Mouse (Mus musculus) lung, embryonic 14.5 days (tissue): ENCODE data around the gene Zfp970. TPM values are rescaled to one million over a fixed set of nuclear protein-coding genes. Genes with fewer than 3 reads are reported as not detected.
A peak's percentile ranks its signal among the peaks of the same experiment; 100 is the strongest.
"Not testable (repeated sequence)": the region's sequence is repeated elsewhere in the genome, so short reads cannot be mapped to it uniquely, and the experiment has no call there.

Source experiments
- ATAC-seq: fragments of 200-750 bp; cut with Nextera tagmentation; 2 replicates; pipeline ENCODE4 v1.8.0; 2017; ENCODE audit warnings: mild to moderate bottlenecking, moderate TSS enrichment, moderate library complexity; ENCODE audit not compliant: insufficient read depth
- DNase-seq: peaks from one replicate; pipeline ENCODE4 v3.0.0-alpha.2; 2015
- H3K27ac ChIP-seq: fragments of 300-500 bp; sonication (generic); 2 replicates; pipeline ENCODE4 v1.5.1; 2014; ENCODE audit warnings: low read depth, mild to moderate bottlenecking, moderate library complexity
- H3K27me3 ChIP-seq: fragments of 300-500 bp; sonication (generic); 2 replicates; pipeline ENCODE4 v1.6.1; 2014; ENCODE audit warnings: low read length, control low read depth; ENCODE audit not compliant: insufficient read depth
- H3K36me3 ChIP-seq: fragments of 300-500 bp; sonication (generic); 2 replicates; pipeline ENCODE4 v1.6.1; 2014; ENCODE audit warnings: control low read depth; ENCODE audit not compliant: insufficient read depth
- H3K4me1 ChIP-seq: fragments of 300-500 bp; sonication (generic); 2 replicates; pipeline ENCODE4 v1.6.1; 2014; ENCODE audit warnings: antibody characterized with exemption, control low read depth; ENCODE audit not compliant: insufficient read depth
- H3K4me2 ChIP-seq: fragments of 300-500 bp; sonication (generic); 2 replicates; pipeline ENCODE4 v1.6.1; 2014; ENCODE audit warnings: mild to moderate bottlenecking
- H3K4me3 ChIP-seq: fragments of 300-500 bp; sonication (generic); 2 replicates; pipeline ENCODE4 v1.5.1; 2014; ENCODE audit warnings: low read depth, low read length
- H3K9ac ChIP-seq: fragments of 300-500 bp; sonication (generic); 2 replicates; pipeline ENCODE4 v1.6.1; 2014
- H3K9me3 ChIP-seq: fragments of 300-500 bp; sonication (generic); 2 replicates; pipeline ENCODE4 v1.6.1; 2016; ENCODE audit warnings: low read depth, low read length, control low read depth
- WGBS: fragments of 180-500 bp; shearing (Covaris S2); extraction: QIAGEN DNeasy Blood & Tissue Kit; methylation state at CpG from one replicate; pipeline ENCODE4 v1.1.7; 2014; 5-methylcytosine and 5-hydroxymethylcytosine counted together
- polyA plus RNA-seq: library from polyadenylated mRNA; unstranded; fragments of >200 nt; fragmentation: Nextera tagmentation; extraction: Ambion mirVana; gene quantifications from 2 replicates; pipeline ENCODE4 v1.2.1, GENCODE M21; 2014

Zfp970 gene
- 18.4 and 22.0 TPM in 2 replicates for polyA plus RNA-seq

- not testable (repeated sequence) for H3K36me3 ChIP-seq, H3K9me3 ChIP-seq, H3K4me1 ChIP-seq, H3K9ac ChIP-seq, H3K27me3 ChIP-seq, ATAC-seq, H3K27ac ChIP-seq
- Histone ChIP-seq H3K4me2 (peak within 1 kb of the TSS; percentile 50), H3K4me3 (peak within 1 kb of the TSS; percentile 39)
- WGBS = 3% methylated on average over 6 of the region's 9 CpGs
- DNase-seq = peak; percentile 1
Measured at GRCm38 (mm10) chr2:177464676-177465075, at the start of gene Zfp970. Gene Zfp970 (plus strand): TSS chr2:177464733.

- not testable (repeated sequence) for H3K27ac ChIP-seq, H3K4me3 ChIP-seq, H3K9ac ChIP-seq, H3K27me3 ChIP-seq, ATAC-seq, DNase-seq, H3K36me3 ChIP-seq, H3K4me2 ChIP-seq, H3K9me3 ChIP-seq, H3K4me1 ChIP-seq
Measured at GRCm38 (mm10) chr2:177468222-177468621, 3.7 kb downstream of the Zfp970 start.

DNA sequence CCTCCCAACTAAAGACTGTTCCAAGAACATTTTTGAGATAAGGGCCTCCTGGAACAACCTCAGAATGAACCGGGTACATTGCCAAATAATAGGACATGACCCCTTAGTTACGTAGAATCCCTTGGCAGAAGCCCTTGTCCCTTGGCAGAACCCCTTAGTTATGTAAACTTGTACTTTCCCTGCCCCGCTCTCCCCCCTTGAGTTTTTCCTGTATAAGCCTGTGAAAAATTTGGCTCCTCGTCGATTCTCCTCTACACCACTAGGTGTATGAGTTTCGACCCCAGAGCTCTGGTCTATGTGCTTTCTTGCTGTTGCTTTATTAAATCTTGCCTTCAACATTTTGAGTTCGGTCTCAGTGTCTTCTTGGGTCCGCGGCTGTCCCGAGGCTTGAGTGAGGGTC, 7.7 kb downstream of the Zfp970 start:
- not testable (repeated sequence) for H3K4me1 ChIP-seq, H3K9me3 ChIP-seq, H3K4me2 ChIP-seq, DNase-seq, H3K9ac ChIP-seq, ATAC-seq, H3K36me3 ChIP-seq, H3K27ac ChIP-seq, H3K27me3 ChIP-seq, H3K4me3 ChIP-seq
- 69% methylated on average over 4 of the region's 10 CpGs for WGBS

GRCm38 (mm10) chr2:177481971-177482370, 17.4 kb downstream of the Zfp970 start:
- not testable (repeated sequence) for ATAC-seq, H3K27ac ChIP-seq, H3K9me3 ChIP-seq, H3K9ac ChIP-seq, H3K4me3 ChIP-seq, H3K27me3 ChIP-seq, DNase-seq, H3K4me2 ChIP-seq, H3K36me3 ChIP-seq, H3K4me1 ChIP-seq
- WGBS = 87% methylated on average over 1 of the region's 1 CpGs

DNA sequence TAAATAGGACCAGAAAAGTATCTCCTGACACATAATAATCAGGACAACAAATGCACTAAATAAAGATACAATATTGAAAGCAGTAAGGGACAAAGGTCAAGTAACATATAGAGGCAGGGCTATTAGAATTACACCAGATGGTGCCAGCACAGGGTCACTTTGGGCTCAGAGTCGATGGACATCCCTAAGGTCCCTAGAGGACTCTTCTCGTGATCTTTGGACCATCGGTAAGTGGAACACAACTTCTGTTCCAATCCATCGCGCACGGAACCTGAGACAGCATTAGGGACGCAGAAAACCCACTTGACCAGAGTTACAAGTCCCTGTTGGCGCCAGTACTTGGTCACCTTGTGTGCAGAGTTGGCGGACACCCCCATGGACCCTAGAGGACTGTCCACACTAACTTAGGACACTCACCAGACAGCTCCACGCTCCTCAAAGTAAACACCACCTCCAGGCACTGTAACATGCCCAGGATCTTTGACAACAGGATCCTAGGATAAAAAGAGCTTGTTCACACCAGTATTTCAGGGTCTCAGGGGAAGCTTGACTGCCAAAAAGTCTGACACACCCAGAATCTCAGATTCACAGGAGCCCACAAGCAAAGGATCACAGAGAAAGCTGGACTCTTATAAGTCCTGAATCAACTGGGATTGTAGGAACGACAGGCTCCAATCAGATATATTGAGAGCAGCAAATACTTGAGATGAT, 18.9 kb downstream of the Zfp970 start:
- not testable (repeated sequence) for DNase-seq, H3K4me1 ChIP-seq, H3K4me2 ChIP-seq, H3K36me3 ChIP-seq, H3K4me3 ChIP-seq, H3K27ac ChIP-seq, ATAC-seq, H3K9me3 ChIP-seq, H3K27me3 ChIP-seq, H3K9ac ChIP-seq
- WGBS = 88% methylated on average over 11 of the region's 11 CpGs

DNA sequence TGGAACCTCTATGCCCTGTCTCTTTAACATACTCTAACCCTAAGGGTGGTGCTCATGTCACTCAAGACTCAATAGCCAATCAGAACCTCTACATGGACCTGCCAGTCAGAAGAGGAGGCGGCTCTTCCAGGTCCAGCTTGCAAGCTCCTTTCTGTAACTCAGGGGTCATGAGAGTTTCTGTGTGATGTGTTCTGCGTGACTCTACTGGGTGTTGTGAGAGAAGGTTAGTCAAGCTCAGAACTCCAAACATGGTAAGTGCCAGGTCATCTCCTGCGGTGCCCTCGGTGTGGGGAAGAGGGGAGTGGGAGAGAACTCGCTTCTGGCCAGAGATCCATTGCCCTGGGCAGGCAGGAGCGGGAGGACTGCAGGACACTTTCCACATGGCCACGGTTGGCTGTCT, 33.5 kb downstream of the Zfp970 start, which contains the start of gene Gm14403:
Gm14403 (plus strand) TSS at position 149 of the 400 bp plus-strand sequence.
- not testable (repeated sequence) for H3K27ac ChIP-seq, ATAC-seq
- 21% methylated on average over 7 of the region's 7 CpGs for WGBS

DNA sequence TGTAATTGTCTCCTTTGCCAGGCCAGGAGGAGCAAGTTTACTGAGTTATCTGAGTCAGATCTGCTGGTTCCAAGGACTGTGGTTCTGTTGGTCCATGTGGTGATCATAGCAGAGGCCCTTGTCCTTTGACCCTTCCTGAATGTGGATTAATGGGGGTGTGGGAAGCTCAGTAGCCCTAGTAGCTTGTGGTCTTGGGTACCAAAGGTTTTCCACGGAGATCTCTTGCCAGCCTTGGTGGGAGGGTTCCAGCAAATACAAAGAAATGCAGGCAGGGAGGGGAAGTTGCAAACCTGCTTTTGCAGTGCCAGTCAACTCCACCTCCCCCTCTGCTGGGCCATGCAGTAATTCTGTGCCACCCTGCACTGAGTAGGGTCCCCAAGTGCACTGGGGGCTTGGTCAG, 34.6 kb downstream of the Zfp970 start:
- not testable (repeated sequence) for H3K9ac ChIP-seq, DNase-seq, H3K27me3 ChIP-seq, H3K9me3 ChIP-seq, H3K27ac ChIP-seq, H3K36me3 ChIP-seq, H3K4me2 ChIP-seq, H3K4me3 ChIP-seq, H3K4me1 ChIP-seq, ATAC-seq
- WGBS = 47% methylated on average over 1 of the region's 1 CpGs

More for the DNA sequence above, 33.5 kb downstream of the Zfp970 start, which contains the start of gene Gm14403:
- H3K4me1 ChIP-seq, H3K9ac ChIP-seq, H3K36me3 ChIP-seq, H3K9me3 ChIP-seq, H3K27me3 ChIP-seq: not testable (repeated sequence)
- peak within 1 kb of the TSS; percentile 38 for H3K4me3 ChIP-seq
- peak within 1 kb of the TSS; percentile 48 for H3K4me2 ChIP-seq
- peak; percentile 54 for DNase-seq

DNA sequence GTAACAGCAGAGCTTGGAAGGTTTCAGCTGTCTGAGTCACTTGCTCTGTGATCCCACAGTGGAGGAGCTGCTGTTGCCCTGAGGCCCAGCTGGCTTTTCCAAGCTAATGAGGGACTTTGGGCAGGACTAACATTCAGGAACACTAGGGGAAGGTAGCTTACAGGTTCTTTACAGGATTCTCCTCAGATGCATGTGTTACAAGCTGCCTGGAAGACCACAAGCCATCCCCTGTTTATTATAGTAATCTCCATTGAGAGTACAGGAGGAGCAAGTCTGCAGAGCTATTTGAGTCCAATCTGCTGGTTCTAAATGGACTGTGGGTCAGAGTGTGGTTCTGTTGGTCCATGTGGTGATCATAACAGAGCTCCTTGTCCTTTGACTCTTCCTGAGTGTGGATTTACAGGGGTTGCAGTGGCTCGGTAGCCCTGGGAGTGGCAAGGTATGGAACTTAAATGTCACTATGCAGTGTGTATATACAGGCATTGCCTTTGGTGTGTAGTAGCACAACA, 40.7 kb downstream of the Zfp970 start:
- 87% methylated on average over 1 of the region's 1 CpGs for WGBS
- H3K4me2 ChIP-seq = not testable (repeated sequence)

DNA sequence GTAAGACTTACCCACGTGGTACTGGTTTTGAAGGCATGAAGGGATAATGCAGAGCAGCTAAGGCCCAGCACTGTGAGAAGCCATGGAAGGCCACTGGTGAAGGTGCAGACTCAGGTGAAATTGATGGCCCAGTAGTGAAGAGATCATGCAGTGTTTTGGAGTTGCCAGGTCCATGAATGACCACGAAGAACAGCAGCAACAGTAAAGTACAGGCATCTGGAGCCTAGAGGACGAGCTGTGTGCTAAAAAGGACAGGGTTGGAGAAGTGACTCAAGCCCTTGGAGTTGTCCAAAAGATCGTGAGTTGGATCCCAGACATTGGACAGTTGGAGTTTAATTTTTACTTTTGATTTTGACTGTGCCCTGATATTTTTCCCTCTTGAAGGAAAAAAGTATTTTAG, 46.8 kb downstream of the Zfp970 start:
- not testable (repeated sequence) for H3K4me2 ChIP-seq, H3K4me1 ChIP-seq, H3K36me3 ChIP-seq, DNase-seq, H3K9me3 ChIP-seq, H3K9ac ChIP-seq, H3K27me3 ChIP-seq, H3K4me3 ChIP-seq, ATAC-seq, H3K27ac ChIP-seq
- WGBS = 62% methylated on average over 4 of the region's 4 CpGs

More for the DNA sequence above, 40.7 kb downstream of the Zfp970 start:
- H3K27ac ChIP-seq, H3K4me1 ChIP-seq, H3K36me3 ChIP-seq, DNase-seq, H3K9ac ChIP-seq, ATAC-seq, H3K4me3 ChIP-seq, H3K9me3 ChIP-seq, H3K27me3 ChIP-seq: not testable (repeated sequence)

- H3K9ac ChIP-seq, H3K4me2 ChIP-seq, ATAC-seq, H3K9me3 ChIP-seq, H3K27ac ChIP-seq, H3K27me3 ChIP-seq, H3K4me3 ChIP-seq, DNase-seq, H3K36me3 ChIP-seq, H3K4me1 ChIP-seq: not testable (repeated sequence)
- 90% methylated on average over 3 of the region's 3 CpGs for WGBS
Measured at GRCm38 (mm10) chr2:177511972-177512371, 47.4 kb downstream of the Zfp970 start.
